Mouse (Mus musculus) megakaryocyte-erythroid progenitor cell, adult 5-6 weeks (primary cell): ENCODE data around the gene Kcnv2. TPM values are rescaled to one million over a fixed set of nuclear protein-coding genes. Genes with fewer than 3 reads are reported as not detected.

ENCODE experiments used
- ATAC-seq: replicated peaks from 2 replicates; pipeline ENCODE4 v1.8.0; 2016; ENCODE audit warnings: mild to moderate bottlenecking, inconsistent platforms; ENCODE audit not compliant: severe bottlenecking, poor library complexity, low FRiP score, low TSS enrichment
- total RNA-seq, 2 experiments: library from RNA; stranded (forward) in 1 of 2; stranded (reverse) in 1 of 2; fragments of 200-1000, 215-1000 nt in 1 of 2; fragments of >200 nt in 1 of 2; fragmentation: Nextera tagmentation in 1 of 2; gene quantifications; 2 replicates each; pipeline ENCODE4 v1.2.3; 2014 to 2017

Kcnv2 gene
- total RNA-seq, 2 experiments from 2014 or later, result not detected

DNA sequence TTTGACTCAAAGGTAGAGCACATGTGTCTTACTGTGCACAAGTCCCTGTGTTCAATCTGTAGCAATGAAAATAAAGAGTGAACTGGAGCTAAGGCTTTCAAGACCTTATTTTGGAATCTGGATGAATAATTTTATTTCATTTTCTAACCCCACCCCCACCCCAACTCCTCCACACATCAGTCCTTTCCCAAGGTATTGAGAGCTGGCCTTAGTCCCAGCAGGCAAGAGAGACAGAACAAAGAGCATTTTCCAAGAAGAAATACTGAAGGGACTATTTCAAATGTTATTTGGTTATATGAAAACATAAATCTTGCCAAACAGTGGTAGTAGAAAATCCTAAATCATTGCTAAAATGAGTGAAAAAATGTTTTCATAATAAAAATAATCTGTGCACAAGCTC, 38.0 kb downstream of the Kcnv2 start:
- no peak for ATAC-seq

GRCm38 (mm10) chr19:27363891-27364290, 41.5 kb downstream of the Kcnv2 start:
- no peak for ATAC-seq

- no peak for ATAC-seq
Observed at GRCm38 (mm10) chr19:27364521-27364931, 42.1 kb downstream of the Kcnv2 start.

DNA sequence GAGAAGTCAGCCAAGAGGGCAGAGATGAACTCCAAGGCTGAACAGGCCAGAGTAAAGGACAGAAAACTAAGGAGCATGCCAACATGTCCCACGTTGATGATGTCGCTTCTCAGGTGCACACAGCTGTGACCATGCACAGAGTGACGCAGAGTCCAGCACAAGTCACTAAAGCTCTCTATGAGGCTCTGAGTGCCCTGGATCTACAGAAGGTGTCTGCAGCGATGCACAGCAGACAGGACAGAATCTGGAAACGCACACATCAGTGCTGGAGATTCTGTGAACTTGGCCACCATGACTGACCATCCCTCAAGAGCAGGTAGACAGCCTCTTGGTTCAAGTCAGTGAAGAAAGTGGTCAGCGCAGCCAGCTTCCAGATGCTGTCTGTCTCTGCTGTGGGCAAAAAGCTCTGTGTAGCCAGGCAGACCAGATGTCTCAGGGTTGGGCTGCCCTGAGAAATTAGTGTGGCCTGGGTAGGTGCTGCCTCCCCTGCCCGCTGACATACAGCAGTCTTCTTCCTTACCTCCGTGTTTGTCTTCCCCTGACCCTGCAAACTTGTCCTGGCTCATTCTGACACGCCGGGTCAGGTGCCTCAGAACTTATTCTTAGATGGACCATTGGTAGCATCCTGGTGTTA, 43.8 kb downstream of the Kcnv2 start:
- no peak for ATAC-seq

GRCm38 (mm10) chr19:27369461-27370135, 47.2 kb downstream of the Kcnv2 start:
- no peak for ATAC-seq

GRCm38 (mm10) chr19:27370174-27370573, 47.8 kb downstream of the Kcnv2 start:
- ATAC-seq, result no peak

GRCm38 (mm10) chr19:27370784-27371183, 48.4 kb downstream of the Kcnv2 start:
- no peak for ATAC-seq

GRCm38 (mm10) chr19:27379712-27380401, 57.5 kb downstream of the Kcnv2 start:
- ATAC-seq, result no peak

- no peak for ATAC-seq
Observed at GRCm38 (mm10) chr19:27382131-27382530, 59.7 kb downstream of the Kcnv2 start.

DNA sequence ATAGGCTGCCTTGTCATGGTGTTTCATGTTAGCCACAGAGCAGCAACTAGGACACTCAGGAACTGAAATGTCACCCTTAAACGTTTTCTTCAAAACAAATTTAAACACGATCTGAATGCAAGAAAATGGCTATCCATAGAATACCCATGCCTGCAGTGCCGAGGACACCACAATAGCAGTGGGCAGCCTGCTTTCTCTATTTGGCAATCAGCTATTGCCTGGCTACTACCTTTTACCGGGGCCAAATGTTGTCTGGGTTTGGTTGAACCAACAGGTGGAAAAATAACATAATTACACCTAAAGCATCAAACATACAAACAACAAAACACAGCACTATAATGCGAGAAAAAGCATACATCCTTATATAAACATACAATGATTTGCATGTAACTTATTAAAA, 60.9 kb downstream of the Kcnv2 start:
- no peak for ATAC-seq

GRCm38 (mm10) chr19:27385304-27385703, 62.9 kb downstream of the Kcnv2 start:
- no peak for ATAC-seq

Other genes starting within 250 kb of the Kcnv2 start
- gene Vldlr, start 106.1 kb upstream of the Kcnv2 start, total RNA-seq (2014; fragmentation: Nextera tagmentation), result not detected in 2 replicates
- gene Vldlr, start 106.1 kb upstream of the Kcnv2 start, total RNA-seq (2017), result 0.72 TPM in 1 of 2 replicates, not detected in the other
- gene Pum3, start 107.2 kb downstream of the Kcnv2 start, total RNA-seq (2014; fragmentation: Nextera tagmentation), result 141 and 228 TPM in 2 replicates
- 175 and 180 TPM in 2 replicates for gene Pum3, start 107.2 kb downstream of the Kcnv2 start, total RNA-seq (2017)